Mouse (Mus musculus) liver, adult 2 months (tissue): ENCODE measurements at regions not wholly inside any gene's neighbourhood (a gene's known extent, or its start where the extent isn't known, plus 50 kb on each side); places are given as distances from the start of the nearest gene placed in this dataset.

Source experiments
- DNase-seq: peaks from one replicate; pipeline ENCODE4 v3.0.0-alpha.2; 2011; ENCODE audit warnings: low read depth, low spot score; ENCODE audit errors: extremely low read depth
- H3K27ac ChIP-seq: fragments of 200-500 bp; replicated peaks from 2 replicates; pipeline ENCODE4 v1.5.1; 2012; ENCODE audit warnings: low read depth, mild to moderate bottlenecking, control low read depth, inconsistent platforms, low read length; ENCODE audit not compliant: insufficient read depth
- H3K27me3 ChIP-seq: fragments of 200-500 bp; 2 replicates; pipeline ENCODE4 v1.6.1; 2012; ENCODE audit warnings: mild to moderate bottlenecking, moderate library complexity, low read length, inconsistent platforms; ENCODE audit not compliant: control insufficient read depth, insufficient read depth
- H3K36me3 ChIP-seq: fragments of 200-500 bp; 2 replicates; pipeline ENCODE4 v1.6.1; 2012; ENCODE audit warnings: low read length, inconsistent platforms; ENCODE audit not compliant: control insufficient read depth, insufficient read depth
- H3K4me1 ChIP-seq: fragments of 200-500 bp; 2 replicates; pipeline ENCODE4 v1.6.1; 2011; ENCODE audit warnings: low read length; ENCODE audit not compliant: control insufficient read depth, insufficient read depth
- H3K4me3 ChIP-seq: fragments of 200-500 bp; 2 replicates; pipeline ENCODE4 v1.5.1; 2011; ENCODE audit warnings: low read depth, mild to moderate bottlenecking, control low read depth, low read length, moderate library complexity; ENCODE audit not compliant: insufficient read depth
- H3K79me2 ChIP-seq: fragments of 200-500 bp; 2 replicates; pipeline ENCODE4 v1.6.1; 2012; ENCODE audit warnings: inconsistent platforms, mild to moderate bottlenecking, low read length, moderate library complexity; ENCODE audit not compliant: control insufficient read depth, insufficient read depth
- H3K9ac ChIP-seq: fragments of 200-500 bp; 2 replicates; pipeline ENCODE4 v1.6.1; 2012; ENCODE audit warnings: low read depth, mild to moderate bottlenecking, control low read depth, inconsistent platforms, low read length
- CTCF ChIP-seq: fragments of 200-500 bp; IDR thresholded peaks from 2 replicates; pipeline ENCODE4 v1.5.1; 2011; ENCODE audit warnings: low read depth, low read length, control low read depth
- POLR2A ChIP-seq: fragments of 200-500 bp; IDR thresholded peaks from 2 replicates; pipeline ENCODE4 v1.6.1; 2011; ENCODE audit warnings: low read length, control low read depth; ENCODE audit not compliant: insufficient read depth; ENCODE audit errors: extremely low read depth
- WGBS: fragments of 180-500 bp; shearing (Covaris S2); methylation state at CpG from one replicate; pipeline ENCODE4 v1.1.7; 2018; 5-methylcytosine and 5-hydroxymethylcytosine counted together

DNA sequence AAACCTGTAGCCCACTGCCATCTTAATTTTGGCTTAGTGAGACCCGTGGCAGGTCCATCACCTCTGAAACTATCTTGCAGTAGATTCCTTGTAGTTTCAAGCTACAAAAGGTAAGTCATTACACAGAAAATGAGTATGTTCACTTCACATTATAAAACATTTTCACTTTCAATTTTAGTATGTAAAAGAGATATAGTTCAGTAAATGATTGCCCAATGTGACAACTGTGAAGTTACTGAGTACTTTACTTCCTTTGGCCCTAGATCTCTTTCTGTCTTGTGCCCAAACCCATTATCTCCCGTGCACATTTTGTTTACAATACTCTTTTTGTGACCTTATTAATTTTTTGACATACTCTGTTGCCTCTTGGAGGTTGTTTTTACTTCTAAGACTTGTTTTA lies 335.4 kb upstream of the Pitrm1 start:
- no peaks in the 10 kb centered on the region for H3K27me3 ChIP-seq
- no peaks in the 10 kb centered on the region for H3K79me2 ChIP-seq
- TF ChIP-seq CTCF (no peak), POLR2A (no peak)
- WGBS, result 56% methylated on average over 2 of the region's 2 CpGs
- H3K4me3 ChIP-seq, result no peak overlapping the region
- no peaks in the 10 kb centered on the region for H3K36me3 ChIP-seq
- no peak overlapping the region for H3K9ac ChIP-seq
- no peaks in the 10 kb centered on the region for H3K4me1 ChIP-seq
- no peak overlapping the region for H3K27ac ChIP-seq
- DNase-seq, result no peak

DNA sequence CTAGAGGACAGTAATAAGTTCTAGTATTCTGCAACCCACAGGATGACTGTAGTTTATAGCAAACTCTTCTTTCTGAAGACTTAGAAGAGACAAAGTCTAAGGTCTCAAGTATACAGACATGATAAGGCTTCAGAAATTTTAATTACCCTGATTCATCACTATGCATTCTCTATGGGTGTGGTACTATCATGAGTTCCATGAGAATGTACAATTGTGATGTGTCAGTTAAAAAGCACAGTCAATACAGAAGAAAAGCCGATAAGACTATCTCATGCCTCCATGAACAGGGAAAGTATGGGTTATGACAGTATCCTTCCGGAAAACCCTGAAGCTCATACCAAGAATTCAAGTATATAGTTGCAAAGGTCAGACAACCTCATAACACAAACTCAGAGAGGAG lies 333.8 kb upstream of the Pitrm1 start:
- H3K4me1 ChIP-seq, result no peaks in the 10 kb centered on the region
- DNase-seq, result no peak
- H3K4me3 ChIP-seq, result no peak overlapping the region
- no peak overlapping the region for H3K27ac ChIP-seq
- 82% methylated on average over 2 of the region's 2 CpGs for WGBS
- H3K9ac ChIP-seq, result no peak overlapping the region
- H3K27me3 ChIP-seq, result no peaks in the 10 kb centered on the region
- TF ChIP-seq CTCF (no peak), POLR2A (no peak)
- H3K79me2 ChIP-seq, result no peaks in the 10 kb centered on the region
- H3K36me3 ChIP-seq, result no peaks in the 10 kb centered on the region

DNA sequence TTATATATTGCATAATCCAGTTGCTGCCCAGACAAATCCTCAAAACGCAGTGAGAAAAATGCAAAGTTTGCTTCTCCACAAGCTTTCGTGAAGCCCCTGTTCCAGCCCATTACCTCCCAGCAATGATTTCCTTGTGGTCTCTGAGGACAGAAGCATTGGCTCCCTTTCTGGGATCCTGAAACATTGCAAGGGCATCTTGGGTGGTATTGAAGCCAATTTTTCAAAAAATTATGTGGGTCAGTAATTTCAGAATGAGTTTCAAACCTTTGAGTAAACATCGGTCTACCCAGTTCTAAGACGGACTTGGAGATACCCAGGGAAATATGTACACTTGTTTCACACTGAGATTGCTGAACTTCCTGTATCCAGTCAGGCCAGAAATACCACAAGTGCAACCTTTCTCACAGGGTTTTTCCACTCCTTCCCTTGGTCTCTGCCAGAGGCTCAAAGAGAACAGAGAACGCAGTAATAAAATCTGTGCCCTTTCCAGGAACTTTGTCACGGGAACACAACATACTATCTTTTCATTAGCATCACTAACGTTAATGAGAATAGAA lies 321.8 kb upstream of the Pitrm1 start:
- no peak overlapping the region for H3K9ac ChIP-seq
- no peak for DNase-seq
- no peaks in the 10 kb centered on the region; the same call in 1 of the 2 replicates for H3K27me3 ChIP-seq
- WGBS, result 83% methylated on average over 7 of the region's 7 CpGs
- H3K27ac ChIP-seq, result no peak overlapping the region
- H3K79me2 ChIP-seq, result no peaks in the 10 kb centered on the region
- TF ChIP-seq CTCF (no peak), POLR2A (no peak)
- no peaks in the 10 kb centered on the region for H3K36me3 ChIP-seq
- H3K4me3 ChIP-seq, result no peak overlapping the region
- H3K4me1 ChIP-seq, result no peaks in the 10 kb centered on the region

GRCm38 (mm10) chr13:6228278-6228677 lies 319.7 kb upstream of the Pitrm1 start:
- no peak for TF ChIP-seq CTCF
- TF ChIP-seq POLR2A, result no peak
- WGBS, result 68% methylated on average over 1 of the region's 1 CpGs
- Histone ChIP-seq H3K9ac (no peak overlapping the region), H3K27ac (no peak overlapping the region), H3K4me1 (no peaks in the 10 kb centered on the region), H3K79me2 (no peaks in the 10 kb centered on the region), H3K27me3 (no peaks in the 10 kb centered on the region; the same call in 1 of the 2 replicates), H3K4me3 (no peak overlapping the region), H3K36me3 (no peaks in the 10 kb centered on the region)
- DNase-seq, result no peak

DNA sequence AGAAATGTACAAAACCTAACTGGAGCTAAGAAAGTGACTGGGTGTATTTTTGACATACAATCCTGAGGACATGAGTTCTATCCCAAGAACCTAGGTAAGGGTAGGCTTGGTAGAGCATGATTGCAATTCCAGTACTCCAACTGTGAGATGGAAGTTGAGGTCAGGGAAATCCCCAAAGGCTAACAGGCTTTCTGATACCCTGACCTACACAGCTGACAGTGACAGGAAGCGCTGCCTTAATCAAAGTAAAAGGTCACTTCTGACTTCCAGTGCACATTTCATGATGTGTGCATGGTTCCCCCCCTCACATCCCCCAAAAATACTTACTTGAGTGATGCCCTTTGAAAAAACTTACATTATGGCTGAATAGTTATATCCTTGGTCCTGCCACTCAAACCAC lies 312.6 kb upstream of the Pitrm1 start:
- Histone ChIP-seq H3K4me1 (no peaks in the 10 kb centered on the region), H3K27me3 (no peaks in the 10 kb centered on the region), H3K9ac (no peak overlapping the region), H3K36me3 (no peaks in the 10 kb centered on the region), H3K4me3 (no peak overlapping the region), H3K79me2 (no peaks in the 10 kb centered on the region), H3K27ac (no peak overlapping the region)
- DNase-seq, result no peak
- WGBS, result 82% methylated on average over 1 of the region's 1 CpGs
- TF ChIP-seq CTCF (no peak), POLR2A (no peak)

- WGBS, result 88% methylated on average over 8 of the region's 8 CpGs
- no peak overlapping the region for H3K4me3 ChIP-seq
- H3K27ac ChIP-seq, result no peak overlapping the region
- TF ChIP-seq POLR2A, result no peak
- TF ChIP-seq CTCF, result no peak
- H3K36me3 ChIP-seq, result no peaks in the 10 kb centered on the region
- no peaks in the 10 kb centered on the region for H3K27me3 ChIP-seq
- no peaks in the 10 kb centered on the region for H3K4me1 ChIP-seq
- H3K79me2 ChIP-seq, result no peaks in the 10 kb centered on the region
- DNase-seq, result no peak
- no peak overlapping the region for H3K9ac ChIP-seq
Measured at GRCm38 (mm10) chr13:6236503-6236902, 311.4 kb upstream of the Pitrm1 start.
